Mouse (Mus musculus): Measurements from ENCODE around the gene Trim21.

- TF ChIP-seq CTCF (conservative IDR thresholded peaks at IDR 0.05; ENCODE audit: low read length): no peak
- TF ChIP-seq POU5F1 (IDR thresholded peaks at IDR 0.05; ENCODE audit: borderline replicate concordance, low read length): no peak
Observed at GRCm38 (mm10) chr7:102514144-102514543, 51.1 kb downstream of the Trim21 start.
